Mouse (Mus musculus): ENCODE measurements around the gene Gas7. TPM values are rescaled to one million over a fixed set of nuclear protein-coding genes. Genes with fewer than 3 reads are reported as not detected.
A peak's percentile ranks its signal among the peaks of the same experiment; 100 is the strongest.

Gas7 gene
- polyA plus RNA-seq, 1 experiment: 2.1 TPM

- Histone ChIP-seq H3K4me1 (ENCODE audit: control insufficient read depth, insufficient read depth, insufficient read length, low read length) (peaks cover 8% of the 10 kb centered on the region; the same call in 1 of the 2 replicates), H3K4me3 (ENCODE audit: low read depth, low read length) (no peak overlapping the region), H3K27me3 (ENCODE audit: control insufficient read depth, insufficient read depth, low read length) (no peaks in the 10 kb centered on the region), H3K27ac (ENCODE audit: insufficient read depth, low read depth, low read length) (0 out of 2 replicates have a peak overlapping the region, but pooled peaks have one; percentile 12), H3K36me3 (ENCODE audit: control insufficient read depth, insufficient read depth, low read length) (no peaks in the 10 kb centered on the region)
- TF ChIP-seq POLR2A (IDR thresholded peaks at IDR 0.05; ENCODE audit: low read depth, low read length) (no peak), CTCF (IDR thresholded peaks at IDR 0.05; ENCODE audit: extremely low read depth, insufficient read length, insufficient replicate concordance, low read depth, low read length) (no peak)
- 41% methylated on average over 3 of the region's 3 CpGs for WGBS
Observed at GRCm38 (mm10) chr11:67523806-67524205, 68.6 kb downstream of the Gas7 start.

- TF ChIP-seq POLR2A (IDR thresholded peaks at IDR 0.05; ENCODE audit: low read depth, low read length): no peak
- no peak for TF ChIP-seq CTCF (IDR thresholded peaks at IDR 0.05; ENCODE audit: extremely low read depth, insufficient read length, insufficient replicate concordance, low read depth, low read length)
- WGBS: 71% methylated on average over 2 of the region's 2 CpGs
- Histone ChIP-seq H3K36me3 (ENCODE audit: control insufficient read depth, insufficient read depth, low read length) (no peaks in the 10 kb centered on the region), H3K27me3 (ENCODE audit: control insufficient read depth, insufficient read depth, low read length) (no peaks in the 10 kb centered on the region), H3K4me1 (ENCODE audit: control insufficient read depth, insufficient read depth, insufficient read length, low read length) (peaks cover 8% of the 10 kb centered on the region; the same call in 1 of the 2 replicates), H3K4me3 (ENCODE audit: low read depth, low read length) (no peak overlapping the region), H3K27ac (ENCODE audit: insufficient read depth, low read depth, low read length) (no peak overlapping the region)
Observed at GRCm38 (mm10) chr11:67524731-67525130, 69.5 kb downstream of the Gas7 start.

GRCm38 (mm10) chr11:67525841-67526240, 70.6 kb downstream of the Gas7 start:
- no peaks in the 10 kb centered on the region for H3K36me3 ChIP-seq (ENCODE audit: control insufficient read depth, insufficient read depth, low read length)
- no peaks in the 10 kb centered on the region for H3K27me3 ChIP-seq (ENCODE audit: control insufficient read depth, insufficient read depth, low read length)
- TF ChIP-seq POLR2A (IDR thresholded peaks at IDR 0.05; ENCODE audit: low read depth, low read length): no peak
- no peak for TF ChIP-seq CTCF (IDR thresholded peaks at IDR 0.05; ENCODE audit: extremely low read depth, insufficient read length, insufficient replicate concordance, low read depth, low read length)
- no peak overlapping the region for H3K27ac ChIP-seq (ENCODE audit: insufficient read depth, low read depth, low read length)
- no peak overlapping the region for H3K4me3 ChIP-seq (ENCODE audit: low read depth, low read length)
- 66% methylated on average over 3 of the region's 3 CpGs for WGBS
- H3K4me1 ChIP-seq (ENCODE audit: control insufficient read depth, insufficient read depth, insufficient read length, low read length): peaks cover 8% of the 10 kb centered on the region; the same call in 1 of the 2 replicates

- no peak overlapping the region for H3K4me3 ChIP-seq (ENCODE audit: low read depth, low read length)
- H3K27me3 ChIP-seq (ENCODE audit: control insufficient read depth, insufficient read depth, low read length): no peaks in the 10 kb centered on the region
- 55% methylated on average over 12 of the region's 12 CpGs for WGBS
- H3K4me1 ChIP-seq (ENCODE audit: control insufficient read depth, insufficient read depth, insufficient read length, low read length): peaks cover 8% of the 10 kb centered on the region; the same call in 1 of the 2 replicates
- H3K36me3 ChIP-seq (ENCODE audit: control insufficient read depth, insufficient read depth, low read length): no peaks in the 10 kb centered on the region
- H3K27ac ChIP-seq (ENCODE audit: insufficient read depth, low read depth, low read length): peak overlapping the region; percentile 71
- TF ChIP-seq POLR2A (IDR thresholded peaks at IDR 0.05; ENCODE audit: low read depth, low read length) (no peak), CTCF (IDR thresholded peaks at IDR 0.05; ENCODE audit: extremely low read depth, insufficient read length, insufficient replicate concordance, low read depth, low read length) (no peak)
Observed at GRCm38 (mm10) chr11:67526621-67527545, 71.6 kb downstream of the Gas7 start.

GRCm38 (mm10) chr11:67531286-67531685, 76.0 kb downstream of the Gas7 start:
- no peak for TF ChIP-seq CTCF (IDR thresholded peaks at IDR 0.05; ENCODE audit: extremely low read depth, insufficient read length, insufficient replicate concordance, low read depth, low read length)
- no peak for TF ChIP-seq POLR2A (IDR thresholded peaks at IDR 0.05; ENCODE audit: low read depth, low read length)
- Histone ChIP-seq H3K4me3 (ENCODE audit: low read depth, low read length) (no peak overlapping the region), H3K4me1 (ENCODE audit: control insufficient read depth, insufficient read depth, insufficient read length, low read length) (peaks cover 8% of the 10 kb centered on the region; the same call in 1 of the 2 replicates), H3K36me3 (ENCODE audit: control insufficient read depth, insufficient read depth, low read length) (no peaks in the 10 kb centered on the region), H3K27ac (ENCODE audit: insufficient read depth, low read depth, low read length) (no peak overlapping the region), H3K27me3 (ENCODE audit: control insufficient read depth, insufficient read depth, low read length) (no peaks in the 10 kb centered on the region)
- 52% methylated on average over 2 of the region's 2 CpGs for WGBS

- no peak overlapping the region for H3K27ac ChIP-seq (ENCODE audit: insufficient read depth, low read depth, low read length)
Observed at GRCm38 (mm10) chr11:67531926-67532565, 76.8 kb downstream of the Gas7 start.

GRCm38 (mm10) chr11:67532728-67533127, 77.5 kb downstream of the Gas7 start:
- H3K27me3 ChIP-seq (ENCODE audit: control insufficient read depth, insufficient read depth, low read length): no peaks in the 10 kb centered on the region
- no peak overlapping the region for H3K27ac ChIP-seq (ENCODE audit: insufficient read depth, low read depth, low read length)
- H3K36me3 ChIP-seq (ENCODE audit: control insufficient read depth, insufficient read depth, low read length): no peaks in the 10 kb centered on the region
- H3K4me1 ChIP-seq (ENCODE audit: control insufficient read depth, insufficient read depth, insufficient read length, low read length): no peaks in the 10 kb centered on the region
- 59% methylated on average over 10 of the region's 10 CpGs for WGBS
- no peak overlapping the region for H3K4me3 ChIP-seq (ENCODE audit: low read depth, low read length)
- TF ChIP-seq CTCF (IDR thresholded peaks at IDR 0.05; ENCODE audit: extremely low read depth, insufficient read length, insufficient replicate concordance, low read depth, low read length): no peak
- TF ChIP-seq POLR2A (IDR thresholded peaks at IDR 0.05; ENCODE audit: low read depth, low read length): no peak

More at GRCm38 (mm10) chr11:67531926-67532565, 76.8 kb downstream of the Gas7 start:
- TF ChIP-seq POLR2A (IDR thresholded peaks at IDR 0.05; ENCODE audit: low read depth, low read length) (no peak), CTCF (IDR thresholded peaks at IDR 0.05; ENCODE audit: extremely low read depth, insufficient read length, insufficient replicate concordance, low read depth, low read length) (no peak)
- 58% methylated on average over 6 of the region's 6 CpGs for WGBS
- no peaks in the 10 kb centered on the region for H3K36me3 ChIP-seq (ENCODE audit: control insufficient read depth, insufficient read depth, low read length)
- H3K4me3 ChIP-seq (ENCODE audit: low read depth, low read length): no peak overlapping the region
- peaks cover 4% of the 10 kb centered on the region; the same call in 1 of the 2 replicates for H3K4me1 ChIP-seq (ENCODE audit: control insufficient read depth, insufficient read depth, insufficient read length, low read length)
- H3K27me3 ChIP-seq (ENCODE audit: control insufficient read depth, insufficient read depth, low read length): no peaks in the 10 kb centered on the region
